Mouse (Mus musculus) thymus, postnatal 4 days (tissue): ENCODE results near the gene Lrp10.

ENCODE experiments used
- DNase-seq: peaks from one replicate; pipeline ENCODE4 v3.0.0; 2021

Lrp10 gene

DNA sequence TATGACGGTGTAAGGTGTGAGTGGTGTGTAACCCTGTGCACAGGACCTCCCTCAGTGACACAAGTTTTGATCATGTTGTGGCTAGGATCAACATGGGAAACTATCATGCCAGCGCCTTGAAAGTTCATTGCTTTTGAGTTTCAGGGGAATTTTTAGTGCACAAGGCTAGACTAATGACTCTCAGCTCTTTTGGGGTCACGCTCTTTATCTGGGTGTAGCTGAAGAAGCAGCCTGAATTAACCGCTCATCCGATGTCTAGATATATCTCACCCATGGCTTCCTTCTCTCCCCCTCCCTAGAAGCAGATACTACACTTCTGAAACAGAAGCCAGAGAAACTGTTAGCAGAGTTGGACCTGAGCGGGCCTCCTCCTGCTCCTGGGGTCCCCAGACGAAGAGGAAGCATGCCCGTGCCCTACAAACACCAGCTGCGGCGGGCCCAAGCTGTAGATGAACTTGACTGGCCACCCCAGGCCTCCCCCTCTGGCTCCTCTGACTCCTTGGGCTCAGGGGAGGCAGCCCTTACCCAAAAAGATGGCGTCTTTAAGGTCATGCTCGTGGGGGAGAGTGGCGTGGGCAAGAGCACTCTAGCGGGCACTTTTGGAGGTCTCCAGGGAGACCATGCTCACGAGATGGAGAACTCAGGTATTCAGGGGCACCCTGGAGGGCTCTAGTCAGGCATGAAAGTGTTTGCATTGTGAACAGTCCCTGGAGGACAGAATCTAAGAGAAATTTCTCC is 13.4 kb downstream of the Lrp10 start:
- DNase-seq = peak; percentile 25

DNA sequence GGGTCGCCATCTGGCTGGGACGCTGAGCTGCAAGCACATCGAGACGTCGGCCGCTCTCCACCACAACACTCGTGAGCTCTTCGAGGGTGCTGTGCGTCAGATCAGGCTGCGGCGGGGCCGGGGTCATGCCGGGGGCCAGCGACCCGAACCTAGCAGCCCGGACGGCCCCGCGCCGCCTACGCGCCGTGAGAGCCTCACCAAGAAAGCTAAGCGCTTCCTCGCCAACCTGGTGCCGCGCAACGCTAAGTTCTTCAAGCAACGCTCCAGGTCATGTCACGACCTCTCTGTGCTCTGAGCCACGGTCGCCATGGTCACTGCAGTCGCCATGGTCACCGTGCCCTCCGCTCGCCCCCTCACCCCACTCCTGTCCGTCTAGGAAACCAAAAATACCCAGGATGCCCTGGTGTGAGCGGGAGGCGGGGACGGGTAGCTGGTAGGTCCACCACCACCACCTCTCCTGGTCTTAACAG is 15.5 kb downstream of the Lrp10 start:
- DNase-seq = peak; percentile 74

DNA sequence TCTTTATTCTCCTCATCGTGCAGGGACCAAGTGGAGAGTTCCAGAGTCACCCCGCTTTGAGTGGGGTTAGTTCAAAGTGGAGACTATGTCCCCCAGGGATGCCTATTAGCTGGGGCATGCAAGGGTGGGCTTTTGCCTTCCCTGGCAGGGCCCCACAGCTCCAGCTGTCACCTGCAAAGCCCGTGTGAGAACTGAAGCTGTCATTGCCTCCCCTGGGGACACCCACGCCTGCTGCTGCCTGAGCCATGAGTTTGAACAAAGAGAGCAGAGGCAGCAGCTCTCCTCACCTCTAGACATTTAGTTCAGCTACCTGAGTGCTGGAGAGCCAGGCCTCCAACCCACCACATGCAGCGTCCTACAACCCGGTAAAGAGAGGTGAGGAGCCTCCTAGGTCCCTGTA is 16.7 kb downstream of the Lrp10 start:
- peak; percentile 70 for DNase-seq

DNA sequence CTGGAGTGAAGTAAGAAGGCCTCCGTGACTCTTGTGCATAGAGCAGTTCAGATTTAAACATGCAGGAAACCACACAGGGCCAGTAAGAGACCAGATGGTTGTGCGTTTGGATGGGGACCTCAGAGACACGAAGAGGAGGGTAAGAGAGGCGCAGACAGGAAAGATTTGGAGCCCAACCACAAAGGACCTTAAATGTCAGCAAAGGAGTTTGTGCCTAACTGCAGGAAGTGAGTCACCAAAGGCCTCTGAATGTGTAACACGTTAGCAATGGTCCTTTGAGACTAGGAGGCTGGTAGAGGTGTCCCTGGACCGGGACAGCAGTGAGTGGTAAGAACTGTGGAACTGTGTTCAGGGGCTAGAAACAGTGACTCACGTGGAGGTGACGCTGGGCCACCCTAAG is 17.5 kb downstream of the Lrp10 start:
- peak; percentile 47 for DNase-seq

DNA sequence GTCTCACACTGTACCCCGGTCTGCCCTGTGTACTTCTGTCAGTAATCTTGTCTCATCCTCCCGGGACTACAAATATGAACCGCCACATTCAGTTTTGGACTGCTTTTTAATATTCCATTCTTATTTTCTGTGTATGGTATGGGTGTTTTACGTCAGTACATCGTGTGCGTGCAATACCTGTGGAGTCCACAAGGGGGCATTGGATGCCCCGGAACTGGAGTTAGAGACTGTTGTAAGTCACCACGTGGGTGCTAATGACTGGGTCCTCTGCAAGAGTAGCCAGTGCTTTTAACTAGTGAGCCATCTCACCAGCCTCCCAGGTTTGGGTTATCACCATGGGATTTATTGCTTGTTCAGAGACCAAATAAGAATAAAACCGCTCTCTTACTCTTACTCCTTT is 18.6 kb downstream of the Lrp10 start:
- peak; percentile 83 for DNase-seq

DNA sequence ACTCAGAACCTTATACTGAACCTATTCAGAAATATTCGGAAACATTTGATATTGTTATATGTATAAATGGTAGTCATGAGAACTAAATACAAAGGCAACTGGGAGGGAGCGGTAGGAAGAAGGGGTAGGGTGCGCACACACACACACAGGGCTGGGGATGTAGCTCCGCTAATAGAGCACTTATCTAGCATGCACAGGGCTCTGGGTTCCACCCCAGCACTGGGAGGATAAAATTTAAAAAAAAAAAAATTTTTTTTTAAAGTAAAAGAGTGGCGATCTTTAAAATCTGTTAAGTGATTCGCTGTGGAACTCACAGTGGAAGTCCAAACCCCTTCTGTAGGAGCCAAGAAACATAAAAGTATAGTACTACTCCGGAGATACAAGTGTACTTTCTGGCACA is 22.0 kb downstream of the Lrp10 start:
- no peak for DNase-seq

GRCm38 (mm10) chr14:54487732-54488131 is 23.8 kb downstream of the Lrp10 start:
- no peak for DNase-seq

DNA sequence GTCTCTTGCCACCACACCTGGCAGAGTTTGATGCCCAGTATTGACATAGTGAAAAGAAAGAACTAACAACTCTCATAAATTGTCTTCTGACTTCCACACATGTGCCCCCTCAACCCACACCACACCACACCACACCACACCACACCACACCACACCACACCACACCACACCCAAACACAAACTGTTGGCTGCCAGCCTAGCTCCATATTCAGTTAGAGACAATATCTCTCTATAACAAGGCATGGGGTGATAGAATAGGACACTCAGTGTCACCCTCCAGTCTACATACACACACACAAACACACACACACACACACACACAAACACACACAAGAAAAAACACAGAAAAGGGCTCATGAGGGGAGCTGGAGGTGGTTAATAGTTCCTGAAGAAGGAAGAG is 24.4 kb downstream of the Lrp10 start:
- DNase-seq = no peak

DNA sequence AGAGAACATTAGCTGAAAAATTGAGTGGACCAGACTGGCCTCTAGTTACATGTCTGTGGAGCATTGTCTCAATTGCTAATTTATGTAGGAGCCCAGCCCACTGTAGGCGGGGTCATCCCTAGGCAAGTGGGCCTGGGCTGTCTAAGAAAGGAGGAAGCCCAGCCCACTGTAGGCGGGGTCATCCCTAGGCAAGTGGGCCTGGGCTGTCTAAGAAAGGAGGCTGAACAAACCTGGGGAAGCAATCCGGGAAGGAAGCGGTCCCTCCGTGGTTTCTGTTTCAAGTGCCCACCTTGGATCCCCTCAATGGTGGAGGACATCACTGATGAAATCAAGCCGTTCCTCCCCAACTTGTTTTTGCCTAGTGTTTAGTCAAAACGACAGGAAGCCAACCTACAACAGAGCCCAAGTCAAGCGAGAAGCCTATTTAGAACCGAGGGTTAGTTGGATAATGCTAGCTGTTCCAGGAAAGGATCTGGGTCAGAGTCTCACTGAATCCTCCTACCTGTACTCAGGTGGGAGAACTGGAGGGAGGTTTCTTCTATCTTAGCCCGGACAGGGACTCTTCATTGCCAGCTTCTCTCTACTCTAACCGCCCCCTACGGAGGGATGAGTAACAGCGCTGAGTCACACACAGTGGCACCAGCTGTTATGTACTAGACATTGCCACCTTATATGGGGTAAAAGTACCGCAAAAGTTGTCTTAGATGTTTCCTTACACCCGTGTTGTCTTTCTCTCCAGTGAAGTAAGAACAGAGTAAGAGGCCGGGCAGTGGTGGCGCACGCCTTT is 28.6 kb downstream of the Lrp10 start:
- DNase-seq = no peak

- no peak for DNase-seq
These were observed 29.3 kb downstream of the Lrp10 start for GRCm38 (mm10) chr14:54493236-54493635.

DNA sequence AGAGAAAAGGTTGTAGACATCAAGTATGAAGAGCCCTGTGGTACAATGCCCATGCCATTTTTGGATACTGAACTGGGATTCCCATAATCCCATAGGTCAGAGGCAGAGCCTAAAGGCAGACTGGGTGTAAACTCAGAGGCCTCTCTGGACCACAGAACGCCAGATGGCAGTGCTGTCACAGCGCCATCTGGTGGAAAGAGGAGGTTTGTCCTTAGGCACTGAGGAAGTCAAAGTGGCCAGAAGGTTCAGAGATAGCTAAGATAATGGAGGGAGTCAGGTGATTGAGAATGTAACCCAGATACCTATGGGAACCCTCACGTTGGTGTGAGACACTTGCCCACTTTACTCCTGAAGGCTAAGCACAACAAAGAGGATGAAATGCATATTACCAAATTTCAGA is 30.3 kb downstream of the Lrp10 start:
- DNase-seq = peak; percentile 84

- no peak for DNase-seq
These were observed 32.8 kb downstream of the Lrp10 start for GRCm38 (mm10) chr14:54496706-54497105.

GRCm38 (mm10) chr14:54499330-54499729 is 35.4 kb downstream of the Lrp10 start:
- DNase-seq = peak; percentile 58

- DNase-seq = no peak
These were observed 37.4 kb downstream of the Lrp10 start for GRCm38 (mm10) chr14:54501365-54501764.

DNA sequence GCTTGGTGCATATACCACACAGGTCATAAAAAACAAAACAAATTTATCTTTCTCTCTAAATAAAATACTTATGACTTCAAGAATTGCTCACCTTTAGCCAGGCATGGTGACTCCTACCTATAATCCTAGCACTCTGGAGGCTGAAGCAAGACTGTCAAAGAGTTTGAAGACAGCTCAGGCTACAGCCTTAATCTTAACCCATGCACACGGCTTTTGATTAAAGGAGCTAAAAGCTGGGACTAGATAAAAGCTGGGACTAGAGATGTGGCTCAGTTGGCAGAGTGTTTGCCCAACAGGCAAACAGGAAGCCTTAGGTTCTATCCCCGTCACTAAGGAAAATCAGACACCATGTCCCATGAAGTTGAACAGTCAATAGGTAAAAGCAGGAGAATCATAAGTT is 39.2 kb downstream of the Lrp10 start:
- no peak for DNase-seq

DNA sequence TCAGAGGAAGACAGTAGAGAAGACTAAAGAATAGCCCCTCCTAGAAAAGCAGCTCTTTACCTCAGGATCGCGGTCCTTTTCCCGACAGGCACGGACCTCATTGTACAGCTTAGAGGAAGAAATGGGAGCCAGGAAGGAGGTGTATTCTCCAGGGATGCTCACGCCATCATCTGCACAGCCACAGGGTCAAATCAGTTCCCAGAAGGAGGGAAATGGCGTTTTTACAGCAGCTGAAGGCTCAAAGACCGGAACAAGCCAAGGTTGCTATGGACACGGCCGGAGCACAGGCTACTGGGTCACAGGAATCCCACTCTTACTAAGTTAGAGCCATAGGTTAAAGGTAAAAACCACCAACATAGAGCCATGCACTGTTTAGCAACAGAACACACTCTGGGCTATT is 45.8 kb downstream of the Lrp10 start:
- no peak for DNase-seq

DNA sequence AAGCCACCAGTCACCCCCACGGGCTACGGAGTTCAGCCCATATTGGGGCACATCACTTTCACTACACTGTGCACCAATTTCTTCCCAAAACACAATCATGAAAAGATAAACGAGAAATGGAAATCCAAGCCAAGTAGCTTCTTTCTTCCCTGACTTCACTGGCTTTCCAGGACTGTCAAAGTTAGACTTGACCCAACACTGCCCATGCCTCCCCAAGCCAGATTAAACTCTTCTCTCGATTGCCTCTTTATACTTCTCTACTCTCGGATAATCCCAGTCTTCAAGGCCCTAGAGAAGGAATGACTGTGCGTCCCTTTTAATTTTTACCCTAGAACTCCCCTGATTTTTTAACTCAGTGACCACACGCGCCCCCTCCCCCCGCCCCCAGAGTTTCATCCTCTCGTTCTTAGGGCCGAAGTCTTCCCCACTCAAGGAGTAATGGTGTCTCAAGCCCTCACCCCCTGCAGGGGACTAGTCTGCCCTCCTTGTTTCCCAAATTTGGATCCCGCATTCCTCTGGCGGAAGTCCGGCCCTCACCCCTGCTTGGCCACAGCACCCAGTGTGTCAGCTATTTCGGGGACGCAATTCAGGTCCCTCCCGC is 52.9 kb downstream of the Lrp10 start:
- DNase-seq = no peak
